Mouse (Mus musculus) limb, embryonic 13.5 days (tissue): ENCODE results near the gene Rhoq. TPM values are rescaled to one million over a fixed set of nuclear protein-coding genes. Genes with fewer than 3 reads are reported as not detected.

Source experiments
- ATAC-seq: fragments of 200-750 bp; cut with Nextera tagmentation; 2 replicates; pipeline ENCODE4 v1.8.0; 2017; ENCODE audit warnings: low read depth, moderate number of reproducible peaks, moderate TSS enrichment; ENCODE audit not compliant: low FRiP score
- H3K27ac ChIP-seq: fragments of 300-500 bp; sonication (generic); 2 replicates; pipeline ENCODE4 v1.5.1; 2015; ENCODE audit warnings: inconsistent platforms, mild to moderate bottlenecking, moderate library complexity
- H3K27me3 ChIP-seq: fragments of 300-500 bp; sonication (generic); 2 replicates; pipeline ENCODE4 v1.6.1; 2015; ENCODE audit warnings: mild to moderate bottlenecking, inconsistent platforms
- H3K36me3 ChIP-seq: fragments of 300-500 bp; sonication (generic); 2 replicates; pipeline ENCODE4 v1.6.1; 2015; ENCODE audit warnings: inconsistent platforms, mild to moderate bottlenecking, moderate library complexity
- H3K4me1 ChIP-seq: fragments of 300-500 bp; sonication (generic); 2 replicates; pipeline ENCODE4 v1.6.1; 2015; ENCODE audit warnings: inconsistent platforms
- H3K4me2 ChIP-seq: fragments of 300-500 bp; sonication (generic); replicated peaks from 2 replicates; pipeline ENCODE4 v1.6.1; 2015; ENCODE audit warnings: inconsistent platforms, mild to moderate bottlenecking, moderate library complexity
- H3K4me3 ChIP-seq: fragments of 300-500 bp; sonication (generic); 2 replicates; pipeline ENCODE4 v1.5.1; 2015; ENCODE audit warnings: moderate library complexity, mild to moderate bottlenecking, inconsistent platforms
- H3K9ac ChIP-seq: fragments of 300-500 bp; sonication (generic); 2 replicates; pipeline ENCODE4 v1.6.1; 2015; ENCODE audit warnings: mild to moderate bottlenecking, inconsistent platforms
- H3K9me3 ChIP-seq: fragments of 300-500 bp; sonication (generic); 2 replicates; pipeline ENCODE4 v1.6.1; 2016; ENCODE audit warnings: inconsistent platforms
- WGBS: fragments of 180-500 bp; shearing (Covaris S2); methylation state at CpG from one replicate; pipeline ENCODE4 v1.1.7; 2015; 5-methylcytosine and 5-hydroxymethylcytosine counted together
- polyA plus RNA-seq: library from polyadenylated mRNA; unstranded; fragments of >200 nt; fragmentation: Nextera tagmentation; extraction: Ambion mirVana; gene quantifications from 2 replicates; pipeline ENCODE4 v1.2.1, GENCODE M21; 2015

Gene Rhoq
- polyA plus RNA-seq, 1 experiment from 2014 or later, result 24.6 TPM

GRCm38 (mm10) chr17:86978496-86978895 lies 15.6 kb downstream of the Rhoq start:
- Histone ChIP-seq H3K4me2 (no peak overlapping the region), H3K9me3 (no peaks in the 10 kb centered on the region), H3K4me3 (no peak overlapping the region), H3K36me3 (peaks cover 74% of the 10 kb centered on the region), H3K9ac (no peak overlapping the region), H3K27me3 (no peaks in the 10 kb centered on the region), H3K4me1 (no peaks in the 10 kb centered on the region), H3K27ac (no peak overlapping the region)
- no peak for ATAC-seq
- WGBS, result 88% methylated on average over 6 of the region's 6 CpGs

- ATAC-seq, result no peak
- Histone ChIP-seq H3K27ac (no peak overlapping the region), H3K4me2 (no peak overlapping the region), H3K27me3 (no peaks in the 10 kb centered on the region), H3K4me1 (peaks cover 10% of the 10 kb centered on the region; the same call in 1 of the 2 replicates), H3K9ac (no peak overlapping the region), H3K9me3 (no peaks in the 10 kb centered on the region), H3K4me3 (no peak overlapping the region), H3K36me3 (peaks cover 57% of the 10 kb centered on the region)
- WGBS, result 90% methylated on average over 1 of the region's 1 CpGs
These were observed 18.3 kb downstream of the Rhoq start for GRCm38 (mm10) chr17:86981205-86981604.

GRCm38 (mm10) chr17:86981701-86982100 lies 18.8 kb downstream of the Rhoq start:
- no peaks in the 10 kb centered on the region for H3K9me3 ChIP-seq
- H3K9ac ChIP-seq, result no peak overlapping the region
- no peak overlapping the region for H3K27ac ChIP-seq
- H3K4me2 ChIP-seq, result no peak overlapping the region
- peaks cover 14% of the 10 kb centered on the region for H3K4me1 ChIP-seq
- no peaks in the 10 kb centered on the region for H3K27me3 ChIP-seq
- 99% methylated on average over 2 of the region's 2 CpGs for WGBS
- H3K4me3 ChIP-seq, result no peak overlapping the region
- ATAC-seq, result no peak
- peaks cover 53% of the 10 kb centered on the region for H3K36me3 ChIP-seq

- H3K9me3 ChIP-seq, result no peaks in the 10 kb centered on the region
- ATAC-seq, result no peak
- no peak overlapping the region for H3K4me2 ChIP-seq
- peaks cover 53% of the 10 kb centered on the region for H3K36me3 ChIP-seq
- peaks cover 20% of the 10 kb centered on the region for H3K4me1 ChIP-seq
- H3K27ac ChIP-seq, result no peak overlapping the region
- H3K27me3 ChIP-seq, result no peaks in the 10 kb centered on the region
- H3K4me3 ChIP-seq, result no peak overlapping the region
- no peak overlapping the region for H3K9ac ChIP-seq
- WGBS, result 70% methylated on average over 9 of the region's 9 CpGs
These were observed 19.6 kb downstream of the Rhoq start for GRCm38 (mm10) chr17:86982497-86982896.

- H3K27ac ChIP-seq, result no peak overlapping the region
- no peak overlapping the region for H3K9ac ChIP-seq
- peak; percentile 38; the same call in 1 of the 2 replicates for ATAC-seq
- peaks cover 29% of the 10 kb centered on the region for H3K4me1 ChIP-seq
- no peak overlapping the region for H3K4me2 ChIP-seq
- no peaks in the 10 kb centered on the region for H3K27me3 ChIP-seq
- peaks cover 25% of the 10 kb centered on the region for H3K36me3 ChIP-seq
- H3K9me3 ChIP-seq, result no peaks in the 10 kb centered on the region
- H3K4me3 ChIP-seq, result no peak overlapping the region
- 56% methylated on average over 17 of the region's 17 CpGs for WGBS
These were observed 23.7 kb downstream of the Rhoq start for GRCm38 (mm10) chr17:86986449-86987138.

- Histone ChIP-seq H3K4me1 (peaks cover 29% of the 10 kb centered on the region), H3K36me3 (peaks cover 11% of the 10 kb centered on the region), H3K9me3 (no peaks in the 10 kb centered on the region), H3K9ac (no peak overlapping the region), H3K4me3 (no peak overlapping the region), H3K4me2 (no peak overlapping the region), H3K27me3 (no peaks in the 10 kb centered on the region), H3K27ac (no peak overlapping the region)
- 90% methylated on average over 5 of the region's 5 CpGs for WGBS
- no peak for ATAC-seq
These were observed 25.3 kb downstream of the Rhoq start for GRCm38 (mm10) chr17:86988161-86988560.

- peaks cover 6% of the 10 kb centered on the region for H3K36me3 ChIP-seq
- peak; percentile 45 for ATAC-seq
- H3K27ac ChIP-seq, result no peak overlapping the region
- H3K4me3 ChIP-seq, result no peak overlapping the region
- H3K4me1 ChIP-seq, result peaks cover 29% of the 10 kb centered on the region
- no peak overlapping the region for H3K9ac ChIP-seq
- no peak overlapping the region for H3K4me2 ChIP-seq
- 67% methylated on average over 6 of the region's 6 CpGs for WGBS
- H3K27me3 ChIP-seq, result no peaks in the 10 kb centered on the region
- no peaks in the 10 kb centered on the region for H3K9me3 ChIP-seq
These were observed 25.8 kb downstream of the Rhoq start for GRCm38 (mm10) chr17:86988601-86989184.

- Histone ChIP-seq H3K36me3 (peaks cover 4% of the 10 kb centered on the region), H3K4me2 (no peak overlapping the region), H3K9ac (no peak overlapping the region), H3K4me3 (no peak overlapping the region), H3K27ac (no peak overlapping the region), H3K27me3 (no peaks in the 10 kb centered on the region), H3K9me3 (no peaks in the 10 kb centered on the region), H3K4me1 (peaks cover 19% of the 10 kb centered on the region)
- 83% methylated on average over 8 of the region's 8 CpGs for WGBS
- ATAC-seq, result no peak
These were observed 28.4 kb downstream of the Rhoq start for GRCm38 (mm10) chr17:86991306-86991705.

GRCm38 (mm10) chr17:86997323-86997722 lies 34.4 kb downstream of the Rhoq start:
- Histone ChIP-seq H3K36me3 (peaks cover 30% of the 10 kb centered on the region), H3K4me1 (no peaks in the 10 kb centered on the region), H3K27ac (no peak overlapping the region), H3K4me2 (no peak overlapping the region), H3K27me3 (no peaks in the 10 kb centered on the region), H3K9me3 (no peaks in the 10 kb centered on the region), H3K4me3 (no peak overlapping the region), H3K9ac (no peak overlapping the region)
- 93% methylated on average over 6 of the region's 6 CpGs for WGBS
- ATAC-seq, result no peak

- Histone ChIP-seq H3K27ac (no peak overlapping the region), H3K9me3 (no peaks in the 10 kb centered on the region), H3K36me3 (peaks cover 20% of the 10 kb centered on the region), H3K27me3 (no peaks in the 10 kb centered on the region), H3K4me3 (no peak overlapping the region), H3K4me2 (no peak overlapping the region), H3K4me1 (0 out of 2 replicates have a peak, but pooled peaks cover 3% of the 10 kb centered on the region), H3K9ac (no peak overlapping the region)
- ATAC-seq, result no peak
- 92% methylated on average over 3 of the region's 3 CpGs for WGBS
These were observed 46.1 kb downstream of the Rhoq start for GRCm38 (mm10) chr17:87008950-87009349.

- ATAC-seq, result no peak
- Histone ChIP-seq H3K36me3 (peaks cover 24% of the 10 kb centered on the region), H3K4me2 (no peak overlapping the region), H3K27ac (no peak overlapping the region), H3K27me3 (no peaks in the 10 kb centered on the region), H3K9ac (no peak overlapping the region), H3K4me1 (no peaks in the 10 kb centered on the region; the same call in 1 of the 2 replicates), H3K9me3 (no peaks in the 10 kb centered on the region), H3K4me3 (no peak overlapping the region)
- WGBS, result 82% methylated on average over 13 of the region's 13 CpGs
These were observed 48.6 kb downstream of the Rhoq start for GRCm38 (mm10) chr17:87011301-87012019.

- 93% methylated on average over 5 of the region's 5 CpGs for WGBS
- Histone ChIP-seq H3K9ac (no peak overlapping the region), H3K9me3 (no peaks in the 10 kb centered on the region), H3K36me3 (peaks cover 28% of the 10 kb centered on the region), H3K27me3 (no peaks in the 10 kb centered on the region), H3K4me2 (no peak overlapping the region), H3K4me1 (peaks cover 6% of the 10 kb centered on the region), H3K4me3 (no peak overlapping the region), H3K27ac (no peak overlapping the region)
- ATAC-seq, result no peak
These were observed 56.8 kb downstream of the Rhoq start for GRCm38 (mm10) chr17:87019692-87020091.
